Mouse (Mus musculus): ENCODE measurements around the gene Fam193a. TPM values are rescaled to one million over a fixed set of nuclear protein-coding genes. Genes with fewer than 3 reads are reported as not detected.

Gene Fam193a
- total RNA-seq (2021) (10 to 100 TPM; 24.5 to 36.6 TPM), polyA plus RNA-seq (2012; rRNA removed) (21.8 and 50.3 TPM in 2 replicates)
- long read RNA-seq, partial matches to known transcripts: 1 of 2 reads
- long read RNA-seq, other reads (novel, unspliced or antisense): 1 of 2 reads

DNA sequence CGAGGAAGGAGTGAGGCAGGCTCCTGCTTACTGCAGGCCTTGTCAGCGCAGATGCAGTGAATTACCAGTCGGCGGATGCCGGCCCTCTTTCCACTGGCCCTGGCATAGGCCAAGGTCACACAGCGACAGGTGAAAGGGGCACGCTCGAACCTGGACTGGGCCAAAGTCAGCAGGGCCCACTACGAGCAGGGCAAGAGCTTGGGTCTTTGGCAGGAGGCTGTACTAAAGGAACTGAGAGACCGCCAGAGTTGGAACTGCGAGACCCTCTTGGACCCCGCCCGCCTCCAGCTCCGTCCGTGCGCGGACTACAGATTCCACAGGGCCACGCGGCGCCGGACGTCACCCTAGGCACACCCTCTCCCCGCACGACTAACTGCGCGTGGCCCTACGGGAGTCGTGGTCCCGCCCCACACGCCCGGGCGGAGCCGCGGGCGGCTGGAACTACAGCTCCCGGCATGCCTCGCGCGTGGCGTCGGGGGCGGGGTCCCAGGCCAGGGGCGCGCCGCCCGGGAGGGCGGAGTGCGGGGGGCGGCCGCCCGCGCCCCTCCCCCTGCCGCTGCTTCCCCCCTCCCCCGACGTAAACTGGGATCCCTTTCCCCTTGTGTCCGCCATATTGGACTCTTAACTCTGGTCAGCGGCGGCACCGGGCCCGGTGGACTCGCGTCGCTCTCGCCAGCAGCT, at the start of gene Fam193a:
Fam193a (plus strand) TSS at position 593 of the 681 bp plus-strand sequence.
- DNase-seq: peak; percentile 99

DNA sequence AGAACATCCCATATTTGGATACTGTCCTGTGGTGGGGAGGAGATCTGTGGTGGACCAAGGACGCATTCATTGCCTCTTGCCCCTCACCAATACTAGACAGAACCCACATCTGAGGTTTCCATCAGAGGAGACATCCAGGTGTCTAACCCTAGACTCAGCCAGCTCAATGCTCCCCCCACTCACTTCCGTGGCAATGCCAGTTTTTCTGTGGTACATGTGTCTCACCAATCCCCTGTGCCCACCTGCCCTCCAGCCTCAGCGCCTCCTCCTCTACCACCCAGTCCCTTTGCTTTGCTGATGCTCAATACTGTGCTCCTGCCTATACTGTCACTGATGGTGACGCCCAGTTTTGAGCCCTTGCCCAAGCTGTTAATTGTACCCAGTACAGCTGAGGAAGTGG, 48.5 kb upstream of the Fam193a start:
- no peak for DNase-seq

DNA sequence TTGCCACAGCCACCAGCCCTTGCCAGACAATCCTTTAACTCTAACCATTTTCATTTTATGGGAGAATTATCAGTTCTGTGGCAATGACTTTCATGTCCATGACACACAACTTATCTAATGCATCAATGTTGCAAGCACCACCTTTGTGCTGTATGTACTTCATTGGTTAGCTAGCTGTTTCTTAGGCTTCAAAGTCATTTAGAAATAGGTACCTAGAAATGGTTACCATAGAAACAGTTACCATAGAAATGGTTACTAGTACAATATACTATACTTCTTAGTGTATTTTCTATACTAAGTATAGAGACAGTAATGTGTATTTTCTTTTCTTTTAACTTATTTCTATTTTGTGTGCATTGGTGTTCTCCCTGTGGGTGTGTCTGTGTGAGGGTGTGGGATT, 44.4 kb upstream of the Fam193a start:
- DNase-seq: no peak

DNA sequence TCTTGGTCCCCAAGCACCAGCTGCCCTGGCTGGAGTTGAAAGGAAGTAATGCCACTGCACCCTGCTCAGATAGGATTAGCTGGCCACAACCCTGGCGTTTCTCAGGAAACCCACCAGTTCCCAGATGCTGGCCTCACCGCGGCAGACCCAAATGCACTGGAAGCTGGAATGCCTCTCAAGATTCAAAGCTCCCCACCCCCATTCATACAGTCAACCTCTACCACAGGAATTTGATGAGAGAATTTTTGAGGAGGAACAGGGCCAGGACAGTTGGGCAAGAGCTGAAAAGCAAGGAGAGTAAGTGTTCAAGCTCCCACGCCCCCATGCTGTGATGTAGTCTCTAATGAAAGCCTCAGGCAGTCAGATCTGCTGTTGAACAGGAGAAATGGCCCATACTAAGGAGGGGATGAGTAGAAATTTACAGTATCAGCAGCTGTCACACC, 43.5 kb upstream of the Fam193a start:
- no peak for DNase-seq

DNA sequence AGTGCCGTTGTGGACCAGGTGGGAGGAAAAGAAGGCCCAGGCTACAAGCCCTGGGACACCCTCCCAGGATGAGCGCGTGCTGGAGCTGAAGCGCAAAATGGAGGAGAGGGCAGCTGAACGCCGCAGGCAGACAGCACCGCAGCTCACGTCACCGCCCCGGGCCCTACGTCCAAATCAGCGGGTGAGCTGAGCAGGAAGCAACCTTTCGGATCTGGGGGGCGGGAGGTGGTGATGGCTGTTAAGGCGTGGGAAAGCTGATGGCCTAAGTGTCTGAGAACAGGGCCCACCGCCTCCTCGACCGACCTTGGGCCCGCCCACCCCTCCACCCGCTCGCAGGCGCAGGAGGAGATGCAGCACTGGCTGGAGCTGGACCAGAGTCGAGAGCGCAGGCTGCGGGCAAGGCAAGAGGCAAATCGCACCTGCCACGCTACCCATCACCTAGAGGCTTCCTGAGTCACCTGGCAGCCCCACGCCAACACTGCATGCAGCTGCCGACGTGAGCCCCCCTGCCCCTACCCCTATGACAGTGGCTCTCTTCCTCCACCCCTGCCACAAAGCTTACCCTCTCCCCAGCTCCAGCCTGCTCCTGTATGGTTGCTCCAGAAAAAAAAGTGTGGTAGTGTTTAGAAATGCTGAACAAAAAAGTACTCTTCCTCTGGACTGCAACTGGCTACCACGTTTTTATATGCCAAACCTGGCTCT, 42.7 kb upstream of the Fam193a start:
- DNase-seq: peak; percentile 30

DNA sequence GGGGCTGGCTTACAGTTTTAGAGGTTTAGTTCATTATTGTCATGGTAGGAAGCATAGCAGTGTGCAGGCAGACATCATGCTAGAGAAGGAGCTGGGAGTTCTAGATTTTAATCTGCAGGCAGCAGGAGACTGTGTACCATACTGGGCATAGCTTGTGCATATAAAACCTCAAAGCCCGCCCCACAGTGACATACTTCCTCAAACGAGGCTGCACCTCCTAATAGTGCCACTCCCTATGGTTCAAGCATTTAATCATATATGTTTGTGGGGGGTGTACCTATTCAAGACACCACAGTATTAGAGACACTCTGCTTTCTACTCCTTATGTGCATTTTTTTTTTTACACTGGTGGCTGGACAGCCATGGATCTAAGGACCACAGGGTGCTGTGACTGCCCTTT, 39.6 kb upstream of the Fam193a start:
- no peak for DNase-seq

DNA sequence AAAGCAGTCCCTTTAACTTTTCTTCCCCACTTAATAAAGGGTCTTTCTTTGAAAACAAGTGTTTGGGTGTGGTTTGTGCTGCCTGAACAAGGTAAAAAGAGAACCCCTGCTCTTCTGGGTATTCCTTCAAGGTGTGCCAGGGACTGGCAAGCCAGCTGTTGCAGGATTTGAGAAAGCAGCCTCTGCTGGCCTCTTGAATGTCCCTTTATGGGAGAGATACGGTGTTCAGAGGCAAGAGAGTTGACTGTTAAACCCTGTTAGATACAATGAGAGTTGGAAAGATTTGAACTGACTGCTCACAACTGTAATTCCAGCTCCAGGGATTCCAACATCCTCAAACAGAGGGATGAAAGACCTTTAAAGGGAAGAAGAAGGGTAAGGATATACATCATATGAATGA, 35.7 kb upstream of the Fam193a start:
- DNase-seq: no peak

DNA sequence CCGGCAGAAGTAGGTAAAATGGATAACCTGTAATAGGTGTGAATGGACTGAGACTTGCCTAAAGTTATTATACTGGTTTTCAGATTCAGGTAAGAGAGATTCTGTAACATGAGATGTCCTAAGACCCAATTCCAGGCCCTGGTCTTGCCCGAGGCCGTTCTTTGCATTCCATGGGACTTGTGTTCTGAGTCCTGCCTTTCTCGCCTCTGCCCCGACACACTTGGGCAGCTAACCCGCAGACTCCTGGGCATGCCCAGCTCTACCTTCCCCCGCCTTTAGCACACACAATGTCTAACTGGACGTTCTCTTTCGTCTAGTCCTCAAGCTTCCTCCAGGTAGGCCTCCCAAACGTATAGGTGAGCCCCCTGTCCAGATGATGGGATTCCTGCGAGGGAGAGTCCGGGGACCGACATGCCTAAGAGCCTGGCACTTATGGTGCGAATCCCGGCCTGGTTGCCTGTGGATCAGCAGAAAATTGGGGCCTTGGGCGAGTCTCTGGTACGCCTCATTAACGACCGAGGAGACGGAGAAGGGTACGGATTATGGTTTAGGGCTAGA, 34.1 kb upstream of the Fam193a start:
- no peak for DNase-seq

DNA sequence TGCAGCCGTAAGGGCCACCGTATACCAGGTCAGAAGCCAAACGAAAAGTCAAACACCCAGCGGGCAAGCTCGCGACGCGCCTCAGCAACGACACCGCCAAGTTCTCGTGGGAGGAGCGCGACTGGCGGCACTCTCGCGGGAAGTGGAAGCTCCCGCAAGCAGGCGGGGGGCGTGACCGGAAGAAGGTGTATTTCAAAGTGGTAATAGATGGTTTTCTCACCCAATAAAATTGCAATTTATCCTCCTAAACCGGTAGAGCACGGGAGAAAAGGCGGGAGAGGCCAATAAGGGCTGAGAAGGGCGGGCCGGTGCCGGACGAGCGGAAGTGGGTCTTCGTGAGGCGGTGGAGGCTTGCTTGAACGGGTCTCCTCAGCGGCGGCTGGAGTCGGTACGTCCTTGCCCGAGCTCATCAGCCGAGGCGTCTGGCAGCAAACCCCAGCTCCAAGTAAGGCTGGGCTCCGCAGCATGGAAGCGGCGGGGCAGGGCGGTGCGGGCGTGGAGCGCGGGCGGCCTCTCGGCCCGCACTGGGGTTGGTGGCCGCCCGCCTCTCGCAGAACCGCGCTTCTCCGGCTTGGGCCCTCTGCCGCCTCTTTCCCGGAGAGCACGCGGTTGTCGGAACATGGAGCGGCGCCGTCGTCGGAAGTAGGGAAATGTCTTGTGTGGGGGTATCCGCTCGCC, 33.5 kb upstream of the Fam193a start, which contains the start of gene Rnf4:
Rnf4 (plus strand) TSS at position 193 of the 678 bp plus-strand sequence.
- peak; percentile 97 for DNase-seq

DNA sequence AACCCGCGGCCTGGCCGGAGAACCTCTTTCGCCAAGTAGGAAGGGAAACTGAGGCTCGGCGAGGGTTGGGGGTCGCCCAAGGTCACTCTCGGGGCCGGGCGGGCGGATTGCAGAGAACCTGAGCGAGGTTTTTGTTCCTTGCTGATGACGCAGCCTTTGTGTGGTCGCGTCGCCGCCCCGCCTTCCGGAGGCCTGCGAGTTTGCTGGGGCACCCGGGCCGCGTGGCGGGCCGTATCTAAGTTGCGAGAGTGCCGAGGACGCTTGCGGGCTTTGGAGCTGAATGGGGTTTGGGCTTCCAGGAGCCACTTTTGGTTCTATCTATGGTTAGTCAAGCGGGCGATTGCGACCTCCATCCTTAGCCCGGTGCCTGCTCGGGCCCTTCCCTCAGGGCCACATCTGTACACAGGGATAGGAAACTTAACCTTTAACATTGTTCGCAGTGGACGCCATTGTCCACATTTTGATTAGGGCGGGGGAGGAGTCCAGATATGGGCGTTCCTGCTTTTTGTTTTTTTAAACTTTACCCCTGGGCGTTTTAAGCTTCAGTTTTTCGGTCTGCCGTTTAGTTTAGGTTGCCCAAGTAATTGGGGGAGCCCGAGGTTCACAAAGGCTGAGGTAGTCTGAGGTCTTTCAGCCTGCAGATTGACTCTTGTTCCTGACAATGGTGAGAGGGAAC, 32.8 kb upstream of the Fam193a start:
- DNase-seq: peak; percentile 76

DNA sequence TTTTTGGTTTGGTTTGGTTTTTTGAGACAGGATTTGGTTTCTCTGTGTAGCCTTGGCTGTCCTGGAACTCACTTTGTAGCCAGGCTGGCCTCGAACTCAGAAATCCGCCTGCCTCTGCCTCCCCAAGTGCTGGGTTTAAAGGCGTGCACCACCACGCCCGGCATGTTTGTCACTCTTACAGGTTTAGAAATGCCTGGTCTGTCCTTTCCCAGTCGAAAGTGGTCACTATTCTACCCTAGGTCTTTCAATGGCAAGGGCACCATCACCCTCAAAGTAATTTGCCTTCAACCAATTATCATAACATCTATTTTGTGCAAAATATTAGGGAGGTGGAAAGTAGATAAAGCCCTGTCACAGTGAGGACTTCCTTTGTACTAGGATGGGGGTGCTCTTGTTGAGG, 29.5 kb upstream of the Fam193a start:
- DNase-seq: no peak

DNA sequence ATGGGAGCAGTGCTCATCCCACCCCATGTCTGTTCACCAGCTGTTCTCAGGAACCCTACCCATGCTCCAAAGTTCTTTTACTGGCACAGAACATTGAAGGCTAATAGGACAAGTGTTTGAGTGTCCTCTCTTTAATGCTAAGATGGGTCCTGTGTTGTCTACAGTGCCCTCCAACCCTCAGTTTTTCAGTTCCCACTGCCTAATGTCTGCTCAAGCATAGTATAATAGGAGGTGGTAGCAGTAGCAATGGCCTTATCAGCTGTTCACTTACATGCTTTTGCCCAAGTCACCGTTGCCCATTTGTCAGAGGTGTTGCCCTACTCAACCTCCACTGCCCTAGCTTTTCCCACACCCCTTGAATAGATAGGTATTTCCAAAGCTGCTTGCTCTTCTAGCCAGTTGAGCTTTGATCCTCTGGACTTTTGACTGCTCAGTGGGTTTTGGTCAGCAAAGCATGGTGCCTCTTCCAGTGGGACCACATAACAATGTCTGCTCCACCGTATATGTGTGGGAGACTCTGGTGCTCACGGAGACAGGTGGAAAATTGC, 17.6 kb upstream of the Fam193a start:
- no peak for DNase-seq

DNA sequence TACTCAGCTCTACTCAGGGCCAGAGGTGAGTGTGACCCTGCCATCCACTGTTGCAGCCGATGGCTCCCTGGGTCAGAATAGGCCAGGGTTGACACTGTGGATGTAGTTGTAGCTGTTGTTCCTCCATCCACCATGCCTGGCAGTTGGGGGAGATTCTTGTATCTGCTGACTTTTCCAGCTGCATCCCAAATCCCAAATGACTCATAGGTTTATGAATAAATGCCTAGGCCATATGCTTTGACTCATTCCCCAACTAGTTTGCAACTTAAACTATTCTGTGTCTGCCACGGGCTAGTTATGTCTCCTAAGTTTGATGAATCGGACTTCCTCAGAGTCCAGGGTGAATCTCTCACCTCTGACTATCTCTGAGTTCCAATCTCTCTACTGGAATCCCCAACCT, 9.5 kb upstream of the Fam193a start:
- no peak for DNase-seq

DNA sequence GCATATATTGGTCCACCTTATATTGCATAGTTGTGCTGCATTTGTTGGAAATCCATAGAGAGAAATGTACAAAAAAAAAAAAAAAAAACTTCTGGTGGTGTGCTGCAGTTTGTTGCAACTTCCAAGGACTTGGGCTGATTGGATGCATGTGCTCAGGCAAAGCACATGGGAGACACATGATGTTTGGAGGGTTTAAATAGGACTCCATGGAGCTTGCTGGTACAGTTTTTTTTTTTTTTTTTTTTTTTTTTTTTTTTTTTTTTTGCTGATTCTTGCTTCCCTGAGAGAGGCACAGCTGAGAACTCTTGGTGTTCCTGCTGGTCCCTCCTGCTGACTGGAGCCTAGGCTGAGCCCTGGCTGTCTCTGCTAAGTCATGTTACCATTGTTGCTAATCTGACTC, 6.6 kb upstream of the Fam193a start:
- no peak for DNase-seq

DNA sequence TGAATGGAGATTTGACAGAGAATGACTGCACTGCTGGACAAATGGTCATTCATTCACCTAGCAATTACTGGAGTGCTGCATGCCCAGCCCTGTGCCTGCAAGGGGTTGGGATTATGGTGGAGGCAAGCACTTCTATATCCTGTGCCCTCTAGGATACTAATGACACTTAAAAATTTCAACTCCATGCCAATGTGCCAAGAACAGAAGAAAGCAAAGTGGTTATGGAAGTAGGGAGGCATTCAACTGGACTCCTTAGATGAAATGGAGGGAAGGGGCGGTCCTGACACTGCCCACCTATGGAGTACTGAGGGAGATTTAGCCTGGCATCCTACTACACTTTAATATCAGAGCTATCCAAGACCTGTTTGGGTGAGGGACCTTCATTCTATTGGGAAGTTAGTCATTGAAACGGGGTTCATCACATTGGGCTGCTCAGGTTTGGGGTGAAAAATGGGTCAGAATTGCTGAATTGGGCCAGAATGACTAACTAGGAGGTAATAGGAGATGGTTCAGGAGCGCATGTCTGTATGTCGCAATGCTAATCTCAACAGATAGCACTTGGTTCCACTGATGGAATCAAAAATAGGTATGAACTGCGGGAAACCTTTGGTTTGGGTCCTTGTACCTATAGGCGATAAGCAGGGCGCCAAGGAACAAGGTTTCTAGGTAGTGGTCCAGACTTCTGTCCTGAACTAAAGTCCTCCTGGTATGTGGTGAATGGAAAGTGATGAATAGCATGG, 1.0 kb upstream of the Fam193a start:
- no peak for DNase-seq

DNA sequence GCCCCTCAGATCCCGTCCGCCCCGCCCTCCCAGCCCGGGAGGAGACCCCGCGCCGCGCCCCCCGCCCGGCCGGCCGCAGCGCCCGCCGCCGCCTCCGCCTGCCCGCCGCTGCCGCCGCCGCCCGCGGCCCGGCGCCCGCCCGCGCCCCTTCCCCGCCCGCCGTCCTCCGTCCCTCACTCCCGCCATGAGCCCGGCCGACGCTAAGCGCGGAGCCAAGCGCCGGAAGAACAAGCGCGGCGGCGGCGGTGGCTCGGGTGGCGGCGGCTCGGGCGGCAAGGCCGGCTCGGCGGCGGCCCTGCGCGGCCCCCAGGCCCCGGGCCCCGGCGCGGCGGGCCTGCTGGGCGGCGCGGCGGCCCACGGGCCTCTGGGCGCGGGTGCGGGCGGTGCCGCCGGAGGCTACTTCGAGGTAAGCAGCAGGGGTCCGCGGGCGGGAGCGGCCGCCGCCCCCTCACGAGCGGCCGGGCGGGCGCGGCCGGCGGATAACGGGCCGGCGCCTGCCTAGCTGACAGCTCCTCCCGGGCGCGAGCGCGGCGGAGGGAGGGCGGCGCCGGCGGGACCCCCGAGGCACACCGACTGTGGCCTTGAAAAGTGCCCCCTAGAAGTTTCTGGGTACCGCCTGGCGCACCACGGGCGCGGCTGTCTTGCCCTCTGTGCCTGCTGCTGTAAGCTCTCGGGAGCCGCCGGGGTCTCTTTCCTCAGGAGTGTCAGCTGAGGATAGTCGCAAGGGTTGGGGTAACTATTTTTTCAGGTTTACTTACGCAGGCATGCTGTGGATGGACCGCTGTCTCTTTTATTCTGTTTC, 490 bp downstream of the Fam193a start:
- DNase-seq: peak; percentile 45

DNA sequence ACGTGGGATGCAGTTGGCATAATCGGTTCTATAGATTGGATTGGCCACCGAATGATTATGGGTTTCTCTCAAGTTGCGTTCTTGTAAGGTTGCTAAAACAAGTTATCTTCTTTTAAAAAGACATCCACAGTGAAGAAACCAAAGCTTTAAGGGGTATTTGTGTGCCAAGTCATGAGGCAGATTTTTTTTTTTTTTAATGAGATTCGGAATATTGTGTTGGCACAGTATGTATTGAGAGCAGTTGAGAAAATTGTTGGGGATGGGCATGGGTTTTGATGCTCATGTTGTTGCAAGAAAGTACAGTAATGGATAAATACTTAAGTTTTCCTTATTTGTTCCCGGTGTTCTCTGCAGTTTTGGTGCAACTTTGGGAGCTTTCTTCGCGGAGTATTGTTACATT, 1.1 kb downstream of the Fam193a start:
- no peak for DNase-seq

DNA sequence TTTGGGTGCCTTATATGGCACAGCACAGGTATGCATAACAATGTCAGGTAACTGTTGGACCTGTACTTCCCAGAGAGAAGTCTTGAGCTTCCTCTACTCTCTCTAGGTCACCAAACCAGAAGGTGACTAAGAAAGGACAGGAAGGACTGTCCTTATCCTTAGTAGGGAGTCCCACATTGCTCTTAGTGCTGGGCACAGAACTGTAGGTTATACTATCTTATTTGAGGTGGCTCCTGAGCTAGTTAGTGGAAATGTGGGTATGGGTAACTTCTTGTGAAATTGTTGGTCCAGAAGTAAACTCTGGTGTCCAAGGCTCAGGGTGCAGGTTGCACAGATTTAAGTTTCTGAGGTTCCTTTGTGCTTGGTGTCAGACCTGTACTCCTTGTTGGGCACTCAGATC, 2.4 kb downstream of the Fam193a start:
- no peak for DNase-seq

DNA sequence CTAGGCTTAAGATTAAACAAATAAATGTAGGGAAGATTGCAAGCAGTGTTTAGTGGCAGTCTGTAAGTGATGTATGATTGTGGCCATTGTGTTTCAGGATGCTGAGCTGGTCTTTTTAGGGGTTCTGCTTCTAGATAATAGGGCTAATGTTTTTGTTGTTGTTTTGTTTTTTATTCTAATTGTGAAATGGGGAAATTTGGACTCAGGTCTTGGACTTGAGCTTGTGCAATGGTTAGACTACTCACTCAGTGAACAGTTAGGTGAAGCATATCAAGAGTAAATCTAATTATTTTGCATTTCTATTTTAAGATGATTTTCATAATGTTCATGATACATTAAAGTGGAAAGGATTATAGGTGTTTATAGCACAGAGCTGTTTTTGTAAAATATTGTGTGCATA, 2.8 kb downstream of the Fam193a start:
- DNase-seq: no peak

DNA sequence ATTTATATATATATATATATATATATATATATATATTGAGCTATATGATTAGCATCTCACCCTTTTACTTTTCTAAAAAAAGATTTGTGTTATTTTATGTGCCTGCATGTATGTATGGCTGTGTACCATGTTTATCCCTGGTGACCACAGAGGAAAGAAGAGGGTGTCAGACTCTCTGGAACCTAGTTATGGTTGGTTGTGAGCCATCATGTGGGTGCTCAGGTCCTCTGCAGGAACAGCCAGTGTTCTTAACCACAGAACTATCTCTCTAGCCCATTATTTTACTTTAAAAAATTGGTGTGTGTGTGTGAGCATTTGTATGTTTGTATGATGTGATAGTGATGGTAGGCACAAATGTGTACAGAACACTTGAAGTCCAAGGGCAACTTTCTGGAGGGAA, 9.1 kb downstream of the Fam193a start:
- DNase-seq: no peak
